Mouse (Mus musculus) lung, postnatal 4 days (tissue): ENCODE measurements around the gene Crybb3.

ENCODE experiments used
- DNase-seq, 2 experiments: peaks; one replicate each; pipeline ENCODE4 v3.0.0; 2021

Crybb3 gene

GRCm38 (mm10) chr5:113102455-113102854 lies 21.1 kb upstream of the Crybb3 start:
- DNase-seq, result no peak

GRCm38 (mm10) chr5:113101457-113101856 lies 20.1 kb upstream of the Crybb3 start:
- DNase-seq, result no peak

- DNase-seq, result peak; percentile 37 to 69
These were observed 19.0 kb upstream of the Crybb3 start for GRCm38 (mm10) chr5:113100422-113100821.

GRCm38 (mm10) chr5:113099546-113099945 lies 18.2 kb upstream of the Crybb3 start:
- DNase-seq, result peak; percentile 85 to 93

GRCm38 (mm10) chr5:113097551-113097950 lies 16.2 kb upstream of the Crybb3 start:
- DNase-seq, result no peak

- DNase-seq, result peak in 1 of 2 experiments; percentile 49
These were observed 14.1 kb upstream of the Crybb3 start for GRCm38 (mm10) chr5:113095456-113095855.

- no peak for DNase-seq
These were observed 11.0 kb upstream of the Crybb3 start for GRCm38 (mm10) chr5:113092406-113092805.

- DNase-seq, result peak; percentile 57 to 67
These were observed 9.8 kb upstream of the Crybb3 start for GRCm38 (mm10) chr5:113091162-113091561.

- peak in 1 of 2 experiments; percentile 29 for DNase-seq
These were observed 9.4 kb upstream of the Crybb3 start for GRCm38 (mm10) chr5:113090750-113091149.

- no peak for DNase-seq
These were observed 8.8 kb upstream of the Crybb3 start for GRCm38 (mm10) chr5:113090077-113090690.

GRCm38 (mm10) chr5:113087465-113087864 lies 6.1 kb upstream of the Crybb3 start:
- DNase-seq, result no peak

GRCm38 (mm10) chr5:113086990-113087389 lies 5.6 kb upstream of the Crybb3 start:
- no peak for DNase-seq

GRCm38 (mm10) chr5:113086439-113086838 lies 5.1 kb upstream of the Crybb3 start:
- DNase-seq, result no peak

- no peak for DNase-seq
These were observed 4.5 kb upstream of the Crybb3 start for GRCm38 (mm10) chr5:113085931-113086330.

GRCm38 (mm10) chr5:113084309-113084708 lies 2.9 kb upstream of the Crybb3 start:
- DNase-seq, result no peak

- DNase-seq, result no peak
These were observed 1.2 kb upstream of the Crybb3 start for GRCm38 (mm10) chr5:113082356-113083168.

- DNase-seq, result no peak
These were observed 364 bp downstream of the Crybb3 start for GRCm38 (mm10) chr5:113081020-113081419.

GRCm38 (mm10) chr5:113079783-113080182 lies 1.6 kb downstream of the Crybb3 start:
- DNase-seq, result peak in 1 of 2 experiments; percentile 56

GRCm38 (mm10) chr5:113078686-113079085 lies 2.7 kb downstream of the Crybb3 start:
- DNase-seq, result no peak

- DNase-seq, result no peak
These were observed 11.4 kb downstream of the Crybb3 start, which contains the start of gene Crybb2 for GRCm38 (mm10) chr5:113070017-113070416. Crybb2 (minus strand) TSS chr5:113070117.

- peak; percentile 80 to 86 for DNase-seq
These were observed 27.1 kb downstream of the Crybb3 start for GRCm38 (mm10) chr5:113054308-113054707.

- peak; percentile 16 to 59 for DNase-seq
These were observed 30.7 kb downstream of the Crybb3 start for GRCm38 (mm10) chr5:113050581-113051185.

GRCm38 (mm10) chr5:113049876-113050275 lies 31.5 kb downstream of the Crybb3 start:
- DNase-seq, result no peak
